Mouse (Mus musculus) CD4-positive, CD25-positive, alpha-beta regulatory T cell, adult 2 months (primary cell): ENCODE measurements around the gene Psg17.
"Not testable (repeated sequence)": the region's sequence is repeated elsewhere in the genome, so short reads cannot be mapped to it uniquely, and the experiment has no call there.

Source experiments
- DNase-seq: peaks from one replicate; pipeline ENCODE4 v3.0.0-alpha.2; 2012; ENCODE audit warnings: low read depth, low spot score

Psg17 gene

DNA sequence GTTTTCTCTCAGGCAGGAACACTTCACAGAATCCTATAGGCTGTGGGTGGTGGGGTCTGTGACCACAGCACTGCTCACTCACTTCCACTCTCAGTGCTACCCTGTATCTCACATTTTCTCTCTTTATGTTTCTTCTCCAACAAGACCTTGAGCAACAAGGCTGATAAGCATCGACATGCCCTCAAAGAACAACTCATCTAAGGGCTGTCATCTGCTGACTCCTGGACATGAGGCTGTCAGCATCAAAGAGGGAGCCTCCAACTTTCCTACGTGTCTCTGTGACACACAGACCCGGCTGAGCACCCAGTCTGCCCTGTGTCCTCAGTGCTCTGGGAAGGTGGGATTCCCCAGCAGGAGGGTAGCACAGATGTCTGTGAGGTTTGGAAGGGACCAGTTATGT is at the start of gene Psg17:
Gene Psg17, minus strand, starts transcription at position 101 of the 400 bp plus-strand sequence.
- no peak for DNase-seq

DNA sequence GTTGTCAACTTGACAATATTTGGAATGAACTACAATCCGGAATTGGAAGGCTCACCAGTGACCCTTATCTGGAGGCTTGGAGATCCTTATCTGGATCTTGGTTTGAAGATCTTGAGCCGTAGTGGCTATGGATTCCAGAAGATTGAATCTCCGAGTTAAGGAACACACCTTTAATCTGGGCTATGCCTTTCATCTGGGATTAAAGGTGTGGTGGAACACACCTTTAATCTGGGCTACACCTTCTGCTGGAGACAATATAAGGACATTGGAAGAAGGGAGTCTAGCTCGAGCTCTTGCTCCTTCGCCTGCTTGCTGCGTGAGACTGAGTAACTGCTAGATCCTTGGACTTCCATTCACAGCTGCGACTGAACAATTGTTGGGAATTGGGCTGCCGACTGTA is 49.6 kb upstream of the Psg17 start, which contains the start of gene Pglyrp1:
Gene Pglyrp1, plus strand, starts transcription at position 301 of the 400 bp plus-strand sequence.
- not testable (repeated sequence) for DNase-seq

DNA sequence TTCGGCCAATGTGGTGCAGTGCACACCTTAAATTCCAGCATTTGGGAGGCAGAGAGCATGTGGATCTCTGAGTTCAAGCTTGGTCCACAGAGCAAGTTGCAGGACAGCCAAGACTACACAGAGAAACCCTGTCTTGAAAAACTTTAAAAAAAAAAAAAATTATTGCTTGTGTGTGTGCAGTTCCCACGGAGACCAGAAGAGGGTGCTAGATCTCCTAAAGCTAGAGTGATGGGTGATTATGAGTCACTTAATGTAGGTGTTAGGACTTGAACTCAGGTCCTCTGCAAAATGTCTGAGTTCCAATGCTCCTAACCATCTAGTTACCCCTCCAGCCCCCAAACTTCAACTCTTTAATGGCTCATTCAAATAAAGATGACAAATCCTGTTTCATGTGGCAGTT is 47.1 kb upstream of the Psg17 start:
- no peak for DNase-seq

DNA sequence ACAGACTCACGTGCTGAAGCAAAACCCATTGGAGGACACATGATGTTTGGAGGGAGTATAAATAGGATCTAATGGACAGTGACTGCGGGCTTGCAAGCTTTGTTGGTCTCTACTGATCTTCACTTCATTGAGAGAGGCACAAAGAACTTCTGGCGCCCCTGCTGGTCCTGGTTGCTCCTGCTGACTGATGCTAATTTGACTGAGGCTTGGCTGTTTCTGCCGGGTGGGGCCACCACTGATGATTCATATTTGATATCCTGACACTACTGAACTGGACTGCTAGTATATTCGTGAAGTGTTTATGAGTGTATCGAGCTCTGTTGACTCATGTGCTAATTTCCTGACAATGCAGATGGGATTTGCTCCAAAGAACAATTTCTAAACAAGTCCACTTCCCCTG is 41.4 kb upstream of the Psg17 start:
- no peak for DNase-seq

DNA sequence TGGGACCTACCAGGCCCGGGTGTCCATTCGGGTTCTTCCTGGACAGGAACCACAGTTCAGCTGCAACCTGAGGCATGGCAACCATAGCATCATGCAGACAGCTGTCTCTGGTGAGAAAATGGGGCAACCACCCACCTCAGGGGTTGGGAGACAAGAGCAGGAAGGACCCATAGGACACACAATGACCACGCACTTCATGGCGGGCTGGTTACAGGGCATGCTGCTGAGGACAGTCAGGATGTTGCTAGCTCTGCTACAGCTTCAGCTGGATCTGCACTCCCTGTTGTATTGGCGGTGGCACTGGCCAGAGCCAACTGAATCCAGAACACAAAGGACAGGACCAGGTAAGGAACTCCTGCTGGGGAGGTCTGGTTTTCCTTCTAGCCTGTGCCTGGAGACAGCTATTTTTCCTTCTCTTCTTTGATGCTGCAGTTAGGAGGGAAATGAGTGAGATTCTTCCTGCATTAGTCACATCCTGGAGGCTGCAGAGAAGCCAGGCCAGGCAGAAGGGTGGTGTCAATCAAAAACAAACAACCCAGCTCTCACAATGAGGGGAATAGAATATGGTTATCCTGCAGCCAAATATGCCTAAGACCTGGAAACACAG is 37.0 kb upstream of the Psg17 start:
- DNase-seq, result no peak

DNA sequence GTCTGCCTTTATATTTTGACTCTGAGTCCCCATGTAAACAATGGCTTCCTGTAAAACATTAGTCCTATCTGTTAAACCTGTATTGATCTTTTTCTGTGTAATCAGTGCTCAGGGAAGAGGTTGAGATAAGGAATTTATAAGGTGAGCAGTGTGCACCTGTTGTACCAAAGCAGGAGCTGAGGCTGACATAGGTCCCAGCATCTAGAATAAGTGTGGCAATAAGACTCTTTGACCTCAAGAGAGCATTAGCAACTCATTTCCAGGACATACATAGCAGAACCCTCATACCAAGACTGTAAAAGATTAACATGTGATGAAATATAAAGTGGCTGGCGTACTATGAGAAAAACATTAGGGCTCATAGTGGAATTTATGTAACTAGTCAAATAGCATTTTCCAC is 27.0 kb upstream of the Psg17 start:
- no peak for DNase-seq

DNA sequence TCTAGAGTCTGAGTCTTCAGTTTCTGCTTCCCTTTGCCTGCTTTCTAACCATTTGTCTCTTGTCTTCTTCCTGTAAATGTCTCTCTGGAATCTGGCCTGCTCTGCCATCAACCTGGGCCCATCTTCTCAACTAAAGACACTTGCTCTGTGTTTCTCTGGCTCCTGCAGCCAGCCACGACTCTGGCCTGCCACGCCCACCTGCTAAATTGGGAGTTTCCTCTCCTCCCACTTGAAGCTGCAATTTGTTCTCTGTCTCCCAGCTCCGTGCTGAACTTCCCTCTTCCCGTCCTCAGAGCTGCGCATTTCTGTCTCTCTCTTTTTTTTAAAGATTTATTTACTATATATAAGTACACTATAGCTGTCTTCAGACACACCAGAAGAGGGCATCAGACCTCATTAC is 23.4 kb upstream of the Psg17 start:
- no peak for DNase-seq

DNA sequence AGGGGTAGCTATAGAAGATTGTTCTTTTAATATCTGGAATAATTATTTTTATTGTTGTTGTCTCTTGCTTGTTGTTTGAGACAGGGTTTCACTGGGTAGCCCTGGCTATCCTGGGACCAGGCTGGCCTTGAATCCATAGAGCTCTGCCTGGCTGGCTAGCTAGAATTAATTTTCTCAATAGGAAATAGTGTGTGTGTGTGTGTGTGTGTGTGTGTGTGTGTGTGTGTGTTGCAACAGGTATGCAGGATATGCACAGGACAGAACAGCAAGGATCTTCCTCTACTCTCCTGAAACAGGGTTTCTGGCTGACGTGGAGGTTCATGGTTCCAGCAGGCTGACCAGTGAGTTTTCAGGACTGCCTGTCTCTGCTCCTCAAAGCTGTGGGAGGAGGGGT is 19.8 kb upstream of the Psg17 start:
- no peak for DNase-seq

DNA sequence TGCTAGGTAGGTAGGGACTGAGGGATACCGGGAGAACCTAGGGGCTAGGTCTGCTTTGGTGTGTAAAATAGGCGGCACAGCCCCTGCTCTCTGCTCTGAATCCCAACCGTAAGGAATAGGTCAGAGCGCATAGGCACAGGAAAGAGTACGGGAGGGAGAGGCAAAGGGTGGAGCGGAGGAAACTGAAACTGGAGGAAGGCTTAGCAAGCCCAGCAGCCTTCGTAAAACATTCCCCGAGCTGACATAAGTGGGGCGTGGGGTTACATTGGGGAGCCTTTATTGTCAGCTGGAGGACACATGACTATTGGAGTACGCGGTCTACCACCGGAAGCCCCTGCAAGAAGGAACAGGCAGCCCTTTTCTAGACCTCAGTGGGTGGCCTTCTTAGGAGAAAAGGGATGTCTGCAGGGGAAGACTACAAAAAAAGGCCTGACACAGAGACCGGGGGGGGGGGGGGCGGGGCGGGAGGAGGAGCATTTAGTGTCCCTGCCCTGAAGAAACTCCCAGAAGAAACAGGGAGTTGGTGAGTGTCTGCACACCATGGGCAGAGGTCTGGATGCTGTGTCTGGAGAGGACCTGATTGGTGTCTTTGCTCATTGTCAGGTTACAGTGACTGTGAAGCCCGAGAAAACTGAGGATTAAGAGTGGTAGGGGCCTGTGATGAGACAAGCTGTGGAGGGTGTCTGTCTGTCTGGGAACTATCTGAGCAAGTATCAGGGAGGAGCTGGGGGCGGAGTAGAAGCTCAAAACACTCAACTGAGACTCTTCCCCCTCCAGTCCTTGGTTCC is 19.2 kb upstream of the Psg17 start:
- peak; percentile 63 for DNase-seq

GRCm38 (mm10) chr7:18839865-18840264 is 18.5 kb upstream of the Psg17 start, which contains the start of gene Mill2:
Gene Mill2 (plus strand): TSS chr7:18839966.
- DNase-seq, result peak; percentile 15

DNA sequence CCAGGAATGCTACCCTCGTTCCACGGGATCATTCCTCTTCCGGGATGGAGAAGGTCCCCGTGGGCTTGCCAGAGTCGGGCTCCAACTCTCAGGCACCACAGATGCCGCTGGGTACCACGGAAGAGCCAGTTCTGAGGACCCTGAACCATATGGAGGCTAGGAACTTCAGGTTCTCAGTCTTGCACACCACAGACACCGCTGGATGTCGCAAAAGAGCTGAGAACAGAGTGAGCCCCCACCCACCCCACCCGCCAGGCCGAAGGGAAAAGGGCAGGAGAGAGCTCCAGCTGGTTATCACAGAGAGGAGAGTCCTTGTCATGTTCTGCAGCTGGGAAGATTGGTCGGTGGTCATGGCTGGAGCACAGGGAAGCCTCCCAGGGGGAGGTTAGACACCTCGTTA is 10.9 kb upstream of the Psg17 start:
- DNase-seq, result no peak

- no peak for DNase-seq
Observed at GRCm38 (mm10) chr7:18829545-18829944, 8.1 kb upstream of the Psg17 start.

DNA sequence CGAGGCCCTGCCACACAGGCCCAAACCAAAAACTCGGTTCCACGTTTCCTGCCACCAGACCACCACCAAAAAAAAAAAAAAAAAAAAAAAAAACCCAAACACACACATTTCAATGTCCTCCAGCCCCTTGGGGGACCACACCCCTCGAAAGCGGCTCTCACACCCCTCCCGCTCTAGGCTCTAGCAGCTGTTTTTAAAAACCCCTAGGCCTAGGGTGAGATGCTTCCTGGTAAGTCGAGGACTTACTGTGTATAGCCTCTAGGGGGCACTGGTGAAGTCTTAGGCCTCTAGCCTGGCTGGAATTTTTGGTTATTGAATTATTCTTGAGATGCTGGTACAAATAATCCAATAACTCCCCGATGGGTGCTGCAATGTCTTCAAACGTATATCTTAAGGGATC is 7.2 kb upstream of the Psg17 start:
- peak; percentile 32 for DNase-seq

- no peak for DNase-seq
Observed at GRCm38 (mm10) chr7:18827792-18828546, 6.6 kb upstream of the Psg17 start.

DNA sequence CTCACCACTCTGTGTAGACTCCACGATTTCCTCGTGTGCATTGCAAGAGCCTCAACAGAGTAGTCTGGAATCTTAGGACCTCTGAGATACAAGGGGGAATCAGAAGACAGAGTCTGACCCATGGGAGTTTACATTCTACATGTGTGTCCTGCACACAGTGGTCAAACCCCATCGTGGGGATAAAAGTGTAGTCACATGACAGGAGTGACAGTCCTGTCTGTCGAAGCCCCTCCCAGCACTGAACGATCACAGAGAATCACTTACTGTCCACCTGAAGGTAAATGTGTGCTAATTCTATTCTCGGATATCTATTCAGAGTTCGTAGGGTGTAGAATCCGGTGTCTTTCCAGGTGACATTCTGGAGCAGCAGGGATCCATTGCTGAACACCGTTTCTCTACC is 3.1 kb downstream of the Psg17 start:
- DNase-seq, result no peak

- no peak for DNase-seq
Observed at GRCm38 (mm10) chr7:18803526-18803925, 17.9 kb downstream of the Psg17 start.

DNA sequence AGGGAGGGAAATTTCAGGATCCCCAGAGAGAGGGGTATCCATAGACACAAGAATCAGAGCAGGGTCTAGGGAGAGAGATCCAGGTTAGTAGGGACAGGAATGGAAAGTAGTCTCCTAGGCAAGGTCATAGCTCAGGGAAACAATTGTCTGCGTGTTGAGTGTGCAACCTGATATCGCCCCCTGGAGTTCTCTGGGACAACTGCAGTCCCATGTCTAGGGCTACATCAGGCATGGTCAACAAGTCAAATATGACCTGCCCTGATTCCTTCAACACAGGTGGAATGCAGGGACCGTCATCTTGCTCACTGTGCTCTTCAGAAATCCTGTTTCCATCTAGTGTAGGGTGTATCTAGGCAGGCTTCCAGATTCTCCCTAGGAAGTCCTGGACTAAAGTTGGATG is 22.3 kb downstream of the Psg17 start:
- DNase-seq, result peak; percentile 10

- no peak for DNase-seq
Observed at GRCm38 (mm10) chr7:18798420-18798819, 23.0 kb downstream of the Psg17 start, which contains the start of gene Psg19. Gene Psg19 (minus strand): TSS chr7:18798520.

DNA sequence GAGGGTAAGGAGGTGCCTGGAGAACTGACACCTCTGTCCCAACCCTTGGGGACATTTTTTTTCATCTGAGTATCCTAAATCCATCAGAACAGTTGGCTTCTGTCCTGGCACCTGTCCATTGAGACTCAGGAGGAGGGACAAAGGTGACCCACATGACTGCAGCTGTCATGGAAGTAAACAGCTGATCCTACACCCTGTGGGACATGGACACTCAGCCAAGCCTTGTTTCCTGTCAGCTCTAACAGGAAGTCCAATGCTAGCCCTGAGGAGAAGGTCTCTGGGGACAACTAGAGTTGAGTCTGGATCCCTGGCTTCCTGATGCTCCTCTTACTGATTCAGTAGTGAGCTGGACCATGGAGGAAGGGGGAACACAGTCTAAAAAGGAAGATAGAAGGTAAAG is 30.7 kb downstream of the Psg17 start:
- DNase-seq, result not testable (repeated sequence)

DNA sequence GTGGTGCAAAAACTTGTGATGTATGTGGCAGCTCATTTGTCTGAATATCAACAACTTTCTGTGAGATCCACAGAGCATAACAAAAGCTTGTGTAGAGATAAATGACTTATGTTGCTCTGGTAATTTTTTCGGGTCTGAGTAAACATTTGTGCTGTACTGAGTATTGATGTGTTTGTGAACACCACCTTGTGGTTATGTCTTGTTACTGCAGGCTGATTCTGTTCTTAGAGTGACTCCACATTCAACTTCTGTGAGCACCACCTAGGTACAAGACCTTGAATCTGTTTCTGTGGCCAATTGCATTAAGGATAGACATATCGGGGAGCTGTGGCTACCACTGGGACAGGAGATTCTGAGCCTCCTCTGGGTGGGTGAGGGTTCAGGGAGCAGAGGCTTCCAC is 40.1 kb downstream of the Psg17 start:
- DNase-seq, result peak; percentile 20

- DNase-seq, result no peak
Observed at GRCm38 (mm10) chr7:18779337-18779781, 42.0 kb downstream of the Psg17 start.
